Mouse (Mus musculus) urinary bladder, postnatal 14 days (tissue): Measurements from ENCODE around the gene Ccdc47.

Source experiments
- DNase-seq: peaks from one replicate; pipeline ENCODE4 v3.0.0; 2021; ENCODE audit warnings: low spot score

Ccdc47 gene

DNA sequence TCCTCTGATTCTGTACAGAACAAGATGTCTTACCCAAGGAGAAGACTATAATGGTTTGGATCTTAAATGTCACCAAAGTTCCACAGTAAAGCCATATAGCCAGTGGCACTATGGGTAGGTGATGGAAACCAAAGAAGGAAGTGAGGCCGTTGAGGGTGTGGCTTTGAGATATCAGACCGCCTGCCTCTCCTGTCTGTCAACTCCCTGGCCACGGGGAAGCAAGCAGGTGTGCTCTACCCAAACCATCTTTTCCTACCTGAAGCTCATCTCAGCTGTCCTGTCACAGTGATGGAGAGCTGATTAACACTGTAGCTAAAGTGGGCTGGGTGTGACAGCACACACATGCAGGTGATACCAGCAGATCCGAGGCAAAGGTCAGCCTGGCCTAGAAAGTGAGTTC lies 17.9 kb downstream of the Ccdc47 start:
- no peak for DNase-seq

DNA sequence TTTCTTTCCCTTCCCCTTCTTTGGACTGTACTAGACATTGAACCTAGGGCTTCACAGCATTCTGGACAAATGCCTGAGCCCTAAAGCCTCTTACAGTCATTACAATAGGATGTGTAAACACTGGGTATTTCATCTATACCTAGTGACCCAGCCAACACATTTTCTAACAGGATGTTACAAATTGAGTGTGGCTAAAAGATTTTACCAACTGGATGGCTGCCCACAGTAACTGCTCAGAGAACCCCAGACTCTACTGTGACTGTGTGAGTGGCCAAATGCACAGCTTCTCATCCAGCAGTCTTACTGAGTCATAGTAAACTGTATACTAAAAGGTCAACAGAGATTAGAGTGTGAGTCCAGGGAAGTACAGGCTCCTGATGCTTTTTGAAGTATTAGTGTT lies 20.8 kb downstream of the Ccdc47 start:
- no peak for DNase-seq

DNA sequence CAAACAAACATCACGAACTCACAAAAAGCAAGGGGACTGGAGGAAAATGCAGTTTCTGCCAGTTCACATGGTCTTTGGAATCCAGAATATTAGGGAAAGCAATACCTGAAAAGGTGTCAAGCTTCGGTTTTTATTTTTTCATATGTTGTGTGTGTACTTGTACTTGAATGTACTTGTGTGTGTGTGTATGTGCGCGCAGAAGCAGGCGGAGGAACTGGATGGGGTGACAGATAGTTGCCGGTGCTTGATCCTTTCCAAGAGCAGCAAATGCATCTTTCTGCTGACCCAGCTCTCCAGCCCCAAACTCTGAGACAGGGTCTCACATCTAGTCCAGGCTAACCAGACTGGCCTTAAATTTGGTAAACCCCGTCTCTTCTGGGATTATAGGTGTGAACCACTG lies 21.3 kb downstream of the Ccdc47 start:
- DNase-seq: no peak

DNA sequence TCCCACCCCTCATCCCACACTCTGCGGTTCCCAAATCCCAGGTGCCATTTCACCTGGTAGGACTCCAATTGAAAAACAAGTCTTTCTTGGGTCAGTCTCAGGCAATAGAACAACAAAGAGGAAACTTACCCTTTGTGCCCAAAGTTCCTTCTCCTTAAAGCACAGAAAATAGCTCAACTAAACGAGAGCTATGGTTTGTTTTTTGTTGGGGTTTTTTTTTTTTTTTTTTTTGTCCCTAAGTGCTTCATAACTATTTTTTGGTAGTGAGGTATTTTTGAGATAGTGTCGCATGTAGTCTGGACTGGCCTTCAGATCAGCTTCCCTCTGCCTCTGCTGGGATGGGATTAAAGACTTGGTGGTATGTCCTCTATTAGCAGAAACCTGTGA lies 22.0 kb downstream of the Ccdc47 start:
- no peak for DNase-seq

DNA sequence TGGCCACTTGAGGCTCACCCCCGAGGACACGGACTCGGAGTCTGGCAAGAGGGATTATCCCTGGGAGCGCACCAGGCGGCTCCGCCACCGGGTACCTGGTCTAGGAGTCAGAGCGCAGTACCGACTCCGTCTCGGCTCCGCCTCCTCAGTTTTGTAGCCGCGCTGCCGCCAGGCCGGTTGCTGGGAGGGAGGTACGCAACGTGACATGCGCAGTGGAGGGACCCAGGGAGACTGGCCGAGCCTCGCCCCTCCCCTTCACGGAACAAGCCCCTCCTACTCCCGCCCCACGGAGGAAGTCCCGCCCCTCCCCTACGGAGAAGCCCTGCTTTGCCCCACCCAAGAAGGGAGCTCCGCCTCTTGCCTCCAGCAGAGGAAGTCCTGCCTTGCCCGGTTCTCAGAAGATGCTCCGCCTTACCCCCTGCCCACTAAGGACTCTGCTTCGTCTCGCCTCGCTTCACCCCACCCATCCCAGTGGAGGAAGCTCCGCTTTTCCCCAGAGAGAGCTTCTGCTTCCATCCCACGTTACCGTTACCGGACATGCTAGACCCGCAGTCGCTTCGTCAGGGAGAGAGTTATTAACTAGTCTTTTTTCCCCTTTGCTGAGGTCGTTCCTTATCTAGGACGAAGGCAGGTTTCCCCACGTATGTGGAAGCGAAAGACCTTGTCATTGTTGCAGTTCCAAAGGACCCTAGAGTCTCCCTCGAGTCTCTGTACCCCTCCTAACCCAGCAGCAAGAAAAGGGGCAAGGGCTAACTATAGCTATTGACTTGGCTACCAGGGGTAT lies 22.6 kb downstream of the Ccdc47 start:
- peak; percentile 98 for DNase-seq

DNA sequence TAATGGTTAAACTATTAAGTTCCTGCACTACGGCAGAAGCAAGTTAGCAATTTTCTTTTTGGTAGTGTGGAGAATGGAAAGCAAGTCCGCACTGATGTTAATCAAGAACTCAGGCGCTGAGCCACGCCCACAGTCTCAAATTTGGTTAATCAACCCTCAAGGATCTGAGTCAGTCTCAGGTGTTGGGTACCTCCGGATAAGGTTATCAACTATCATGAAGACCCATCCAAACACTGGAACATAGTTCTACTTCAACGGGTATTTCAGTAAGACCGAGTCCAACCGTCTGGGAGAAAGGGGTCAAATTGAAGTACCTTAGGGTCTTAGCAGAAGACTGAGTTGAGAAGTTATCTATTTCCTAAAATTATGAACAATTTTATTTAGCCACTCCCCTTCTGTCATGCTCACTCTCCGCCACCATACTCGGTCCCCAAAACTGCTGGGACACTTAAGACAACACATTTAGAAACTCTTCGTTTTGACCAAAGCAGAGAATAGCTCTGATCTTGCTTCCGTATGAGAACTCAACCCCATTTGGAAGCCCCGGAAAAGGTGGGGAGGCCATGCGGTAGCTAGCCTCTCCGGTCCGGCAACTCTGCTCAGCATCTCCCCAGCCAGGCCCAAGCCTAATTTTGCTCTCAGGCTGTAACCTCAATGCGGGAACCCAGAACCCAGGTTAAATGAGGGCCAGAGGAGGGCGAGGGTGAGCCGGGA lies 23.3 kb downstream of the Ccdc47 start:
- DNase-seq: peak; percentile 24

DNA sequence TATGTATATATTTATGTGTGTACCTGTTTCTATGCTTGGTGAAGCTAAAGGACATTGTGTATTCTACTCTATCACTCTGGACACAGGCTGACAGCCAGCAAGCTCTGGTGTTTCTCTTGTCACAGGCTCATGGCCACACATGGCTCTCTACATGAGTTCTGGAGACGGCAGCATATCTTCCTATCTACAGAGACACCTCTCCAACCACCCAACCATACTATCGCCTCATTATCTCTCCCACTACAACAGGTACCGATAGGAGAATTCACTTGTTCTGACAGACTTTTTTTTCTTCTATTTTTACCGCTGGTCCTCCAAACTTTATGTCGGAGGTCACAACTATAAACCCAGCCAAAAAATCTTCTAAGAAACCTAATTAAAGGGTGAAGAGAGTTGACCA lies 23.9 kb downstream of the Ccdc47 start:
- DNase-seq: no peak

DNA sequence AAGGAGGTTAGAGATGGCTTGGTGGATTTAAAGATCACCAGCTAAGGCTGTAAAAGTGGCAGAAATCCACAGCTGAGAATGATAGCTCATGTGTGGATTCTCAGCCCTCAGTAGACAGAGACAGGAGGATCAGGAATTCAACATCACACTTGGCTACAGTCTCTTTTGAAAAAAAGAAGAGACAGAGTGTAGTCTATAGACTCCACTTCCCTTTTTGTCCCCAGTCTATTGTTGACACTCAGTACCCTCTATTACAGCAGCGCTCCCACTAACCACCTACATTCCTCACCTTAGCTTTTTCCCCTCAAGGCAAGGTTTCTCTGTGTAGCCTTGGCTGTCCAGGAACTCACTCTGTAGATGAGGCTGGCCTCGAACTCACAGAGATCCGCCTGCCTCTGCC lies 24.4 kb downstream of the Ccdc47 start:
- no peak for DNase-seq

DNA sequence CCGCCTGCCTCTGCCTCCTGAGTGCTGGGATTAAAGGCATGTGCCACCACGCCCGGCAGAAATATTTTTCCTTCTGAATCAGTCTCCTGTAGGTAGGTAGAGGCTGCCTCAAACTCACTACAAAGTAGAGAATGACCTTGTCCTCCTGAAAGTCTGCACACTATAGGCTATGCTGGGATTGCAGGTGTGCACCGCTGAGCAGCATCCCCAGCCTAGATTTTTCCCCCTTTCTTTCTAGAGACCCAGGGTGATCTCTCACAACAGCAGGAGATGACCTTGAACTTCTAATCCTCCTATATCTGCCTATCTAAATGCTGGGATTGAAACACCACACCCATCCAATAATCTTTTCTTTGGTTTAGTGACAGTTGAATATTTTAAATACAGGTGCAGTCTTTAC lies 28.8 kb downstream of the Ccdc47 start:
- no peak for DNase-seq

DNA sequence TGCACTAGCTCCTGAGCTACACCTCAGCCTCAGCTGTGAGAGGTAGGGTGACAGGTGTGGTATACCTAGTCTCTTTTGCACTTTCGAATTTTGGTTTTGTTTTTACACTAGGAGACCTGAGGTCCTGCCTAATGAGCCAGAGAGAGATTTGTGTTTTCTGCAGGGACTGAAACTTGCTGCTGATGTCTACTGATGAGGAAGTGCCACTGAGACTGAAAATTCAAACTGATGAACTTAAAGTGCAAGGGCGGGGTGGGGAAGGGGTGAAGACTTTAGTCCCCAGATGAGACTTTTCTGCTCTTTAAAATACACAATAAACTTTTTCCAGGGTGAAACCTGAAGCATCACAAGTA lies 35.7 kb downstream of the Ccdc47 start:
- DNase-seq: no peak

DNA sequence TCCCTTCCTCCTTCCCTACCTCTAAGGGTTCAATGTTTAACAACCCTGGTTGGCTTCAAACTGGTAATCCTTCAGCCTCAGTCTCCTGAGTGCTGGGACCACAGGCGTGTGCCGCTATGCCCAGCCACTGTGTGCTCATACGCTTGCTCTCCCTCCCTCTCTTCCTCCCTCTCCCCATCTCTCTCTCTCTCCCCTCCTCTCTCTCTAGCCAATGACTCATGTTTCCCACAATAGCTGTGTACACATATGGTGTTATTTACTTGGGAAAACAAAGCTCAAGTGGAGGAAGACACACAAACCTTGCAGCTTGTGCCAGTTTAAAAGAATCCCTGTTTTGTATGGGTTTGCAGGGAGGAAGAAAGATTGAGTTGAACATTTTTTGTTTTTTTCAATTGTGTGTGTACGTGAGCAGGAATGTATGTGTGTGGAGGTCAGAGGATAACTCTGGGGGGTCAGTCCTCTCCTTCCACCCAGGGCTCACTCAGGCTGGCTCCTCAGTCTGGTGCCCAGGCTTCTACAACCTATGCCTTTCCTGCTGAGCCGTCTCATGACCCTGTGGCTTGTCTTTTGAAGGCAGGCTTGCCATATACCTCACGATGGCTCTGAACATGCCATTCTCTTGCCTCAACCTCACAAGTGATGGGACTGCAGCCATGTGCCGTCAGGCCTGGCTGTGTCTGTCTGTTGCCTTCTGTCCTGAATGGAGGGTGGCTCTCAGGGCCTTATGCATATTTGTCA lies 36.3 kb downstream of the Ccdc47 start:
- no peak for DNase-seq

DNA sequence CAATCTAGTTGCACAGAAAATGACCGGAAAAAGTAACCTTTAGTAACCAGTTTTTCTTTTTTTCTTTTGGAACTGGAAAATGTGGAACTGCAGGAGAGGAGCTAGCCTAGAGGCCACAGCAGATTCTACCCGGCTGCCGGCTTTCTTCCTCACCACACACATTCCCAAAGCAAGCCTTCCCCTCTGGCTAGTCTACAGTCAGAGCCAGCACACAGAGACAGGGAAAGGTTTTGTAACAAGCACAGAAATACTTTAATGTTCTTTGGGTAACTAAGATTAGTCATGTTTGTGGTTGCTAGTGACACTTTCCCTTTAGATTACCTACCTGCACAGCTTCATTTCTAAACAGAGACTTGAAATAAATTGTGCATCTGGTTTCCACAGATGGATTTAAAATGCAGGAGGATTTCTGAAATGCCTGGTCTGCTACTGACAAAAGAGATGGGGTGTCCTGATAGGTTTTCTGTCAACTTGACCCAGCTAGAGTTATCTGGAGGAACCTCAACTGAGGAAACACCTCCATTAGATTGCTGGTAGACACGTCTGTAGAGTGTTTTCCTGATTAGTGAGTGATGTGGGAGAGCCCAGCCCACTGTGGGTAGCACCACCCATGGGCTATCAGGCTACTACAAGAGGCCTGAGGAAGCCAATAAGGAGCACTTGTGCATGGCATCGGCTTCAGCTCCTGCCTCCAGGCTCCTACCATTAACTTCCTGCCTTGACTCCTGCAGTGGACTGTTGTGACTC lies 37.9 kb downstream of the Ccdc47 start:
- no peak for DNase-seq

DNA sequence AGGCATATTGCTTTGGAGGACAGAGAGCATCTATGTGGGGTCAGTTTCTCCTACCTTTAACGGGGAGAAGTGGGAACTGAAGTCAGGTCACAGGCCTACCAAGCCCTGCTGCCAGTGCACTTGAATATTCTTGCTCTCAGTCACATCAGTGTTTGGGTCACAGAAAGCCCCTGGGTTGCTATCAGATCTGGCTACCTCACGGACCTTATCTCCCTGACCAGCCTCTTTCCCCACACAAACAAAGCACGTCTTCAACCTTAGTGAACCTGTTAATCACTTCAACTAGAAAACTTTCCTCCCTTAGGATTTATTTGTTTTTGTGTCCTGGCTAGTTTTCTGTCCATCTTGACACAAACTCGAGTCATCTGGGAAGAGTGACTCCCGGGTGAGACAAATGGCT lies 39.8 kb downstream of the Ccdc47 start:
- no peak for DNase-seq

DNA sequence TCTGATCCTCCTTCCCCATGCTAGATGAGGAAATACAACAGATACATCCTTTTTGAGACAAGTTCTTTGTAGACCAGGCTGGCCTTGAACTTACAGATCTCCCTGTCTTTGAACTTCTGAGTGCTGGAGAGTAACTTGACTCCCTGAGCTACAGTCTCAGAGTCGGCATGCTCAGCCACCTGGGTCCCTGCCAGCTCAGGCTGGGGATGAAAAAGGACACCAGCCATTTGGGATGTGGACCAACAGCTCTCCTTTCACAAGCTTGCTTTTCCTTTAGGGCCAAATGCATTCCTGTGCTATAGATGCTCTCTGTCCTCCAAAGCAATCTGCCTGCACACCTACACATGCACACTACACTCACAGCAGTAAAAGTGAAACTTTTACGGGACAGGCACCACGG lies 41.1 kb downstream of the Ccdc47 start:
- no peak for DNase-seq

DNA sequence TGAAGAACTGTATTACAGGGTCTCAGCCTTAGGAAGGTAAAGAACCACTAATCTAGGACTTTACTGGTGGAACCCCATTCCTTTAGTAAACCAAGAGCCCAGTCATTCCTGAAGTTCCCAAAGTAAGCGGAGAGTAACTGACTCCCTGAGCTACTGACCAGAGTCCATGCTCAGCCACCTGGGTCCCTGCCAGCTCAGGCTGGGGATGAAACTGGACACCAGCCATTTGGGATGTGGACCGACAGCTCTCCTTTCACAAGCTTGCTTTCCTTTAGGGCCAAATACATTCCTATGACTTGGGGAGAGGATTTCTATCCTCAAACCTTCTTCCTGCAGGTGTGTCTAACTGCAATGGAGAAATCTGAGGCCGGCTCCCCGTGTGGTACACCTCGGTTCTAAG lies 41.8 kb downstream of the Ccdc47 start:
- DNase-seq: no peak

DNA sequence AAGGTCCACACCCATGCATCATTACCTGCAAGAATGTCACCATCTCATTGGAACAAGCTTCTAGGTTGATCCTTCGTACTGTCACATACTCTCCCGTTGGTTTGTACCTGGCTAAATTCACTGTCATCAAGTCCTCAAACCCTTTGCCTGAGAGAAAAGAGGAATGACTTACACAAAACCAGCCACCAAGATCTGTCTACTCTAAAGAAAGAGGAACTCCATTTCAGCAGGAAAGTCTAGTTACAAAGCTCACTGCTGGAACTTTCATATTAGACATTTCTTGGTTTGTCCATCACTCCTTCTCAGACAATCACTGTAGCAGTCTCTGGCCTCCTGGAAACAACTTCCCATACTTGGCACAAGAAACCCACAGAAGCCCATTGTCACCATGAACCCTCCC lies 42.9 kb downstream of the Ccdc47 start:
- DNase-seq: no peak

DNA sequence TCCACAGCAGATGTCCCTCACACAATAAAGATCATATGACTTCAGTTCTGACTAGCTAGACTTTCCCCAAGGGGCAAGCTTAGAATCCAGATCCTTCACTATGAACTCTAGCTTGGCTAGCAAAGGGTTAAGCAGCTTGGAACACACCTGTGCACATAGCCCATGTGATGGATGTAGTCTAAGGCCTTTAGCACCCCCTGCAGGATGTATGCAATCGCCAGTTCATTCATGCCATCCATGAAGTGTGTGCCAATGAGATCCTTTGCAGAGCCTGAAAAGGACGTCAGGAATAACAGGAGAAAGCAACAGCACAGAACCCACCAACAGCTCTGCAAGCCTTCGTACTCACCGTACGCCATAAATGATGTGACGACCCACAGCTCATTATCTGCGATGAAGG lies 45.3 kb downstream of the Ccdc47 start:
- DNase-seq: no peak

DNA sequence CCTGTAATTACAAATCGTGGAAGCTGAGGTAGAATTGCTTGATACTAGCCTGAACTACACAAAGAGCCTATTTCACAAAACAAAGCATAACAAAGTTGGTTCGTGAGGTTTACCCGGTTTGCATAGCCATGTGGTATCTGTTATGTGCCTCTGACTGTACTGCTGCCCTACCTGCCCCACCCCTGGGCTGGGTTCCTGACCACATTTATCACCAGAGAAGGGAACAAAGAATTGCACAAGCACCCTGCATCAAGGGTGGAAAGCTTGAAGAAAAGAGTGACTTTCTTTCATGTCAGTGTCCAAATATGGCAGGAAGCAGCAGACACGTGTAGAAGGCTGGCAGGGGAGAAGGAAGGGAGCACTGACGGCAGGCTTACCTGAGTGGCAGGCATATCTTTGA lies 48.7 kb downstream of the Ccdc47 start:
- DNase-seq: no peak

DNA sequence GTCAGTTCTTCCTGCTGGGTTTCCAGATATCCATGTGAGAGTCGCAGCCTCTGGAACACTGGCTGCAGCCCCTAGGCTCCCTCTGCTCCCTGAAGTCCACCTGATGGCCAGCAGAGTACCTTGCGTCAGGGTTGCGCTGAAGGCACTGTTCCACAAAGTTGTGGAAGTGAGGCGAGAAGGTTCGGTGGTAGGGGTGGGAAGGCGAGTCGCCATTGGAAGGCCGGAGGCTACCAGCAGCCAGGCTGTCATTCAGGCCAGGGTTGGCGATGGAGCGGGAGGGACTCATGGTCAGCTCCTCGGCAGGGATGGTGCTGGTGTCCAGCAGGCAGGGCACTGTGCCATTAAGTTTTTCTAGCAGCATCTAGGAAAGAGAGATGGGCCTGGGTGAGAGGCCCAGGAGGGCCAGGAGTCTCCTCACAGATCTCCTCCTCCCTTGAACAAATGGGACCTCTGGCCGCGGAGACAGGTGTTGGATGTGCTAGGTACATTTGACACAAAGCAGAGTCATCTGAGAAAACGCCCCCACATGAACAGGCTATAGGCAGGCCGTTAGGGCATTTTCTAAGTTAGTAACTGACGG lies 51.5 kb downstream of the Ccdc47 start:
- no peak for DNase-seq

DNA sequence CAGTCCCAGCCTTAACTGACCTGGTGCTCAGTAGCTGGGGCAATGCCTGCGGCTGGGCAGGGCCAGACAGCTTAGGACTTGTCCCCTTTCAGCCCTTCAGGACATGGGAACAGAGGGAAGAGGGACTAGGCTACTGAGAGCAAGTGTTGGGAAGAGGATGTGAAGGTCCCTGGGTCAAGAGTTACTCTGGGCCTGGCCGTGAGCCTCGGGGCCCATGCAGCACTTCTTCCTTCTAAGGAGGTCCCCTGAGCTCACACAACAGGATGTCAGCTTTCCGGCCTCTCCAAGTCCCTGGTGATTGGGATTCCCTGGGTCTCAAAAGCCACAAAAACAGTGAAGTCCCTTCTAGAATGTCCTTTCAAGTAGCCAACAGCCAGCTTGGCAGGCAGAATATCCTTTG lies 52.6 kb downstream of the Ccdc47 start:
- DNase-seq: no peak

DNA sequence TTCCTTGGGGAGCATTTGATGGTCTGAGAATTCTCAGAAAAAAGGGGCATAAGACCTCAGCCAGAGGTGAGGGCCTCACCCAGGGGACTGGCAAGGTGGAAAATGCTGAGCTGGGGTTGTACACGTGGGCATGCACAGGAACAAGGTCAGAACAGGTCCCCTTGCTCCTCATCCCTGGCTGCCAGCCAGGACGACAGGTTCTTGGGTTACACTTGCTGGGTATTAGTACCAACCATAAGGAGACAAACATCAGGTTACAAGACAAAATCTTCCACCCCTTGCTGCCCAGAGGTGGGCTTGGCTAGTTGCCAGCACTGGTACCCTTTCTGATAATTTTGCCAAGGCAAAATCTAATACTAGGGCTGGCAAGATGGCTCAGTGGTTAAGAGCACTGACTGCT lies 53.9 kb downstream of the Ccdc47 start:
- no peak for DNase-seq
